Mouse (Mus musculus) E14TG2a.4 (cell line): ENCODE measurements at regions not wholly inside any gene's neighbourhood (a gene's known extent, or its start where the extent isn't known, plus 50 kb on each side); places are given as distances from the start of the nearest gene placed in this dataset.

Source experiments
- H3K27me3 ChIP-seq: 2 replicates; pipeline ENCODE4 v1.6.1; 2014; ENCODE audit warnings: low read length, control low read depth; ENCODE audit not compliant: insufficient read depth
- H3K36me3 ChIP-seq: 2 replicates; pipeline ENCODE4 v1.6.1; 2014; ENCODE audit warnings: low read length, control low read depth; ENCODE audit not compliant: insufficient read depth
- H3K4me1 ChIP-seq: replicated peaks from 2 replicates; pipeline ENCODE4 v1.6.1; 2014; ENCODE audit warnings: low read depth, low read length, control low read depth
- H3K4me3 ChIP-seq: replicated peaks from 2 replicates; pipeline ENCODE4 v1.5.1; 2014; ENCODE audit warnings: mild to moderate bottlenecking, low read length
- H3K9me3 ChIP-seq: 2 replicates; pipeline ENCODE4 v1.6.1; 2014; ENCODE audit warnings: low read length, control low read depth
- CTCF ChIP-seq: conservative IDR thresholded peaks from 2 replicates; pipeline ENCODE4 v1.5.1; 2014; ENCODE audit warnings: low read length
- NANOG ChIP-seq: IDR thresholded peaks from 2 replicates; pipeline ENCODE4 v1.6.1; 2014; ENCODE audit warnings: borderline replicate concordance, low read length, mixed read lengths
- POU5F1 ChIP-seq: IDR thresholded peaks from 2 replicates; pipeline ENCODE4 v1.6.1; 2014; ENCODE audit warnings: low read length, borderline replicate concordance

- H3K9me3 ChIP-seq = no peaks in the 10 kb centered on the region
- no peaks in the 10 kb centered on the region for H3K36me3 ChIP-seq
- TF ChIP-seq POU5F1 (no peak), NANOG (no peak)
- peaks cover 39% of the 10 kb centered on the region for H3K4me1 ChIP-seq
- H3K4me3 ChIP-seq = no peak overlapping the region
- H3K27me3 ChIP-seq = peaks cover 33% of the 10 kb centered on the region
Observed at GRCm38 (mm10) chr9:15175866-15176265, 63.0 kb upstream of the Vstm5 start.

DNA sequence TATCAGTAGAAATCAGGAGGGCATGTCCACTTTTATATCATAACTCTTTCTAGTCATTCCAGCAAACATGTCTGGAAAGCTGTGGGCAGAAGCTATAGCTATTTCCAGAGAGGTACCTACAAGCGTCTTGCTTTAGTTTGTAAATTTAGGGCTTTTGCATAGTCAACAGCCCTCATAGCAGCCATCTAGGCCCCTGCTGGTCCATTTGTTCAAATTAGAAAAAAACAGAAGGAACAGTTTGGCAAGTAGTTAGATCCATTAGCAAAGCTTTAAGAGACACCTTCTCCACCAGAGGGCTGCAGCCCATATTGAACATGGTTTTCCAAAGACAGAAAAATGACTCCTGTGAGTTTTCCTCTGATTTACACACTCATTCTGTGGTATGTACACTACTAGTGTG lies 63.4 kb upstream of the Vstm5 start:
- Histone ChIP-seq H3K4me1 (peaks cover 44% of the 10 kb centered on the region), H3K9me3 (no peaks in the 10 kb centered on the region), H3K36me3 (no peaks in the 10 kb centered on the region), H3K27me3 (peaks cover 29% of the 10 kb centered on the region), H3K4me3 (no peak overlapping the region)
- peak; percentile 94 for TF ChIP-seq NANOG
- no peak for TF ChIP-seq CTCF
- no peak for TF ChIP-seq POU5F1

DNA sequence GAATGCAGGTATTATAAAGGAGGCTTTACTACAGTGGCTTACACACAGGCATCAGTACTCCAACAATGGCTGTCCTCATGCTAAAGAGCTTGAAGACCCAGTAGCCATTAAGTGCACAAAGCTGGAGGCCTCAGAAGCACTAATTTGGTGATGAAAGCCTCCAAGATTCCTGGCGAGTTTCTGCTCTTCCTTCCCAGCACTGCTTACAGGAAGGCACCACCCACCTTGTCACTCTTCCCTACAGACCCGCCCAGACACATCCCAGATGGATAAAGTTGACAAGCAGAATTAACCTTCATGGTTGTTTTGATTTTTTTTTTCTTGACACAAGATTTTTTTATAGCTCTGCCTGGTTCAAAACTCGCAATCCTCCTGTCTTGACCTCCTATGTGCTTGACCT lies 59.0 kb upstream of the Hephl1 start:
- H3K9me3 ChIP-seq = no peaks in the 10 kb centered on the region
- TF ChIP-seq NANOG (no peak; the same call in 1 of the 2 replicates), CTCF (no peak), POU5F1 (no peak)
- no peaks in the 10 kb centered on the region for H3K36me3 ChIP-seq
- no peak overlapping the region for H3K4me3 ChIP-seq
- 0 out of 2 replicates have a peak, but pooled peaks cover 2% of the 10 kb centered on the region for H3K27me3 ChIP-seq
- peaks cover 37% of the 10 kb centered on the region for H3K4me1 ChIP-seq

DNA sequence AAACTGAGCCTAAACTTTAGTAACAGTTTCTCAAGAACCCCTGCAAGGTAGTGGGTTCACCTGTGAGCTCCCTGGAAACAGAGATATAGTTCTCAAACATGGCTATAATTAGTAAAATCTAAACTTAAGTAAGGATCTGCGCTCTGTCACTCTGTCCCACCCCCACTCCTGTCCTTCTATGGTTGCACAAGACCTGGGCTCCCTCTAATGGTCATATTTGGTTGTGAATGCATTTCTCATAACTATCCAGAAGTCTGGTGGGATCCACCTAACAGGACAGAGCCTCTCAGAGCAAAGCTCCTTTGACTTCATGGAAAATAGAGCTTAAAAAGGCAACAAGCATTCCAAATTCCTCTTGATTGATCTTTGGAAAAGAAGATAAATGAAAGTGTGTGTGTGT lies 57.8 kb upstream of the Hephl1 start:
- Histone ChIP-seq H3K4me3 (no peak overlapping the region), H3K9me3 (no peaks in the 10 kb centered on the region), H3K36me3 (no peaks in the 10 kb centered on the region), H3K4me1 (peaks cover 27% of the 10 kb centered on the region), H3K27me3 (0 out of 2 replicates have a peak, but pooled peaks cover 2% of the 10 kb centered on the region)
- TF ChIP-seq CTCF = no peak
- TF ChIP-seq NANOG = no peak
- TF ChIP-seq POU5F1 = no peak

DNA sequence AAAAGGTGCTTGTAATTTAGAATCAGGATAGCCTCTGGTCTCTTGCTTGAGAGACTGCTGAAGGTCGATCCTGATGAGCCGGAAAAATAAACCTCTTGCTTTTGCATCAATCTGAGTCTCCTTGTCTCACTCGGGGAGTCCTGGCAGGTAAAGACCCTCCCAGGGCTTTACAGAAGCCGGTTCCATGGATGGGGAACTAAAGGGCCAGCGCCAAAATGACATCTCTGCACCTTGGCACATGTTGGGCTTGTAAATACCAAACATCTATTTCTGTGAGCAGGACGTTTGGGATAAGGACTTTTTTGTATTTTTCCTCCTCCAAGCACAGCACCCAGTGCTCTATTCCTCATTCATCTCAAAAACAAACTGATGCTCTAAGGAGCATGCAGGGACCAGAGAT lies 57.1 kb upstream of the Hephl1 start:
- Histone ChIP-seq H3K4me1 (peaks cover 19% of the 10 kb centered on the region), H3K4me3 (no peak overlapping the region), H3K27me3 (peaks cover 3% of the 10 kb centered on the region), H3K36me3 (no peaks in the 10 kb centered on the region), H3K9me3 (peaks cover 4% of the 10 kb centered on the region; the same call in 1 of the 2 replicates)
- no peak for TF ChIP-seq CTCF
- no peak for TF ChIP-seq NANOG
- no peak for TF ChIP-seq POU5F1

GRCm38 (mm10) chr9:15166896-15167295 lies 55.0 kb upstream of the Hephl1 start:
- Histone ChIP-seq H3K4me1 (peaks cover 13% of the 10 kb centered on the region), H3K27me3 (peaks cover 3% of the 10 kb centered on the region), H3K36me3 (no peaks in the 10 kb centered on the region), H3K4me3 (no peak overlapping the region), H3K9me3 (peaks cover 24% of the 10 kb centered on the region)
- TF ChIP-seq CTCF = no peak

DNA sequence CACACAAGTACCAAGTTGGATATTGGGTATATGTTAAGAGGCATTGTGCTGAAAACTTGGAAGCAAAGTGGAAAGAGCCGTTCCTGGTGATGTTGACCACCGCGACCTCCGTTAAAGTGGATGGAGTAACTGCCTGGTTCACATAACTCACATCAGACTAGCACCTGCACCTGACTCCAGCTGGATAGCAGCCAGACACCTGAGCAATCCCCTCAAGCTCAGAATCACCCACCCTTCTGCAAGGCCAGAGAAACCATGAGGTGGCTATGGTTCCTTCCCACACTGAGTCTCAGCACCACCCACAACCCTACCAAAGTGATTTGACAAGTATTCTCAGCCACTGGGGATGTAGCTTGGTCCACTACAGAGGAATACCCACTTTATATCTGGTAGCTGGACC lies 54.6 kb upstream of the Hephl1 start:
- peaks cover 28% of the 10 kb centered on the region for H3K9me3 ChIP-seq
- peaks cover 13% of the 10 kb centered on the region for H3K4me1 ChIP-seq
- H3K36me3 ChIP-seq = no peaks in the 10 kb centered on the region
- H3K27me3 ChIP-seq = peaks cover 3% of the 10 kb centered on the region
- H3K4me3 ChIP-seq = no peak overlapping the region
- TF ChIP-seq POU5F1 (no peak), CTCF (no peak), NANOG (no peak)
